Comparison of ENCODE assay signal across 19 mouse cellular contexts in genomic region chr11:31356866-31357265, GRCm38 (mm10).
"Had no signal": no experiment of that assay in that cellular context is flagged by ENCODE, and none has a peak within 500 bp of the region (broad histone marks: within the 10 kb centered on the region; RNA-seq: fewer than 3 reads in every experiment).

No protein-coding gene starts in this region.

- H3K36me3 ChIP-seq: midbrain, embryonic 10.5 days; midbrain, embryonic 12.5 days; neural tube, embryonic 13.5 days; neural tube, embryonic 15.5 days had no signal

- H3K4me1 ChIP-seq: midbrain, embryonic 10.5 days; midbrain, embryonic 12.5 days; neural tube, embryonic 13.5 days; neural tube, embryonic 15.5 days had no signal

- H3K9me3 ChIP-seq: midbrain, embryonic 10.5 days; midbrain, embryonic 12.5 days; neural tube, embryonic 13.5 days; neural tube, embryonic 15.5 days had no signal

- DNase-seq: lung, adult 18-20 months; lung, embryonic 14.5 days; lung, postnatal 10 days; lung, postnatal 4 days; midbrain, embryonic 14.5 days; retina, postnatal 1 day; right cerebral cortex, adult 18-20 months; right cerebral cortex, postnatal 25 days; right cerebral cortex, postnatal 4 days; spleen, adult 18-20 months; thymus, adult 2 months; thymus, postnatal 14 days; thymus, postnatal 36 days had no signal

- H3K9ac ChIP-seq: lung, embryonic 14.5 days; midbrain, embryonic 12.5 days; neural tube, embryonic 13.5 days; neural tube, embryonic 15.5 days had no signal

- H3K27me3 ChIP-seq: midbrain, embryonic 12.5 days; neural tube, embryonic 13.5 days; neural tube, embryonic 15.5 days had no signal

- H3K4me3 ChIP-seq: midbrain, embryonic 10.5 days; midbrain, embryonic 12.5 days; myocyte; neural tube, embryonic 13.5 days; neural tube, embryonic 15.5 days had no signal

- H3K4me2 ChIP-seq: lung, embryonic 14.5 days; midbrain, embryonic 12.5 days; neural tube, embryonic 13.5 days; neural tube, embryonic 15.5 days had no signal

- H3K27ac ChIP-seq: midbrain, embryonic 10.5 days; midbrain, embryonic 12.5 days; neural tube, embryonic 13.5 days; neural tube, embryonic 15.5 days had no signal

- ATAC-seq: midbrain, embryonic 16.5 days had no signal
